Mouse (Mus musculus) G1E (cell line): ENCODE measurements at regions not wholly inside any gene's neighbourhood (a gene's known extent, or its start where the extent isn't known, plus 50 kb on each side); places are given as distances from the start of the nearest gene placed in this dataset.

Experiments
- ATAC-seq: 2 replicates; pipeline ENCODE4 v1.8.0; 2016; ENCODE audit warnings: mild to moderate bottlenecking; ENCODE audit not compliant: insufficient number of reproducible peaks, poor library complexity, low FRiP score, severe bottlenecking; ENCODE audit errors: extremely low read depth
- DNase-seq: peaks from one replicate; pipeline ENCODE4 v3.0.0; 2012; ENCODE audit warnings: low spot score
- H3K27me3 ChIP-seq: 2 replicates; pipeline ENCODE4 v1.6.1; 2012; ENCODE audit warnings: mild to moderate bottlenecking, low read length, inconsistent platforms; ENCODE audit not compliant: insufficient read depth
- H3K36me3 ChIP-seq: replicated peaks from 2 replicates; pipeline ENCODE3; 2012; ENCODE audit warnings: mild to moderate bottlenecking, inconsistent platforms
- H3K4me1 ChIP-seq: 2 replicates; pipeline ENCODE4 v1.6.1; 2012; ENCODE audit warnings: low read depth, low read length, inconsistent platforms, mixed read lengths; ENCODE audit not compliant: insufficient read depth
- H3K4me3 ChIP-seq: 2 replicates; pipeline ENCODE4 v1.5.1; 2012; ENCODE audit warnings: low read depth, mild to moderate bottlenecking, inconsistent platforms, low read length, moderate library complexity, mixed read lengths
- H3K9me3 ChIP-seq: replicated peaks from 2 replicates; pipeline ENCODE4 v1.6.1; 2012; ENCODE audit warnings: inconsistent platforms
- CTCF ChIP-seq: IDR thresholded peaks from 2 replicates; pipeline ENCODE4 v1.5.1; 2012; ENCODE audit warnings: low read depth, low read length, inconsistent platforms, mixed read lengths
- GATA1 ChIP-seq: IDR thresholded peaks from 2 replicates; pipeline ENCODE4 v1.6.1; 2012; ENCODE audit warnings: borderline replicate concordance, low read length, inconsistent platforms, mixed read lengths
- GATA2 ChIP-seq: IDR thresholded peaks from 2 replicates; pipeline ENCODE4 v1.6.1; 2012; ENCODE audit warnings: low read depth, low read length, inconsistent platforms, borderline replicate concordance
- POLR2AphosphoS5 ChIP-seq: IDR thresholded peaks from 2 replicates; pipeline ENCODE4 v1.6.1; 2012; ENCODE audit warnings: low read depth, low read length, inconsistent platforms; ENCODE audit not compliant: insufficient replicate concordance
- TAL1 ChIP-seq: conservative IDR thresholded peaks from 2 replicates; pipeline ENCODE4 v1.6.1; 2012; ENCODE audit warnings: low read depth, low read length, inconsistent platforms, mixed read lengths

- H3K36me3 ChIP-seq = no peaks in the 10 kb centered on the region
- H3K9me3 ChIP-seq = no peaks in the 10 kb centered on the region
- H3K4me3 ChIP-seq = no peak overlapping the region
- H3K4me1 ChIP-seq = no peaks in the 10 kb centered on the region
- no peak for TF ChIP-seq GATA1
- no peak for TF ChIP-seq GATA2
- TF ChIP-seq TAL1 = no peak
- TF ChIP-seq CTCF = no peak
- TF ChIP-seq POLR2AphosphoS5 = no peak
- DNase-seq = no peak
- no peak for ATAC-seq
- peaks cover 10% of the 10 kb centered on the region; the same call in 1 of the 2 replicates for H3K27me3 ChIP-seq
Measured at GRCm38 (mm10) chr19:44655719-44656118, 93.1 kb downstream of the Hif1an start.

DNA sequence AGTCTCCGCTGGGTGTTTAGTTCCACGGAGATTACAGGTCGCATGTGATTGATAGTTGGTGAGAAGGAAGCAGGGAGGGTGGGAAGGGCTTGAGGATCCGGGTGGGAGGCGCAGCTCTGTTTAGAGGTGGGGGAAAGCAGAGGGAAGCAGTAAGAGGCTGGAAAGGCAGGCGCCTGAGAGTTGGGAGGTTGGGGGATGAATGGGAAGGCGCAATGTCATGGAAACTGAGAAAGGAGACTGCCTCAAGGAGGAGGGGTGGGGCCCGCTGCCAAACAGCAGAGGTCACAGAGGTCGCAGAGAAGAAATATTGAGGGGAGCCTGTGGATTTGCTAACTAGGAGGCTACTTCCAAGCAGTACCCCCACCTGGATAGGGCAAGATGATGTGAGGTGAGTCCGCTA is 96.5 kb upstream of the Pax2 start:
- Histone ChIP-seq H3K27me3 (peaks cover 5% of the 10 kb centered on the region; the same call in 1 of the 2 replicates), H3K4me1 (no peaks in the 10 kb centered on the region), H3K36me3 (no peaks in the 10 kb centered on the region), H3K4me3 (no peak overlapping the region), H3K9me3 (no peaks in the 10 kb centered on the region)
- TF ChIP-seq CTCF = no peak
- TF ChIP-seq GATA1 = no peak
- TF ChIP-seq TAL1 = no peak
- TF ChIP-seq POLR2AphosphoS5 = no peak
- no peak for TF ChIP-seq GATA2
- ATAC-seq (no peak), DNase-seq (no peak)

DNA sequence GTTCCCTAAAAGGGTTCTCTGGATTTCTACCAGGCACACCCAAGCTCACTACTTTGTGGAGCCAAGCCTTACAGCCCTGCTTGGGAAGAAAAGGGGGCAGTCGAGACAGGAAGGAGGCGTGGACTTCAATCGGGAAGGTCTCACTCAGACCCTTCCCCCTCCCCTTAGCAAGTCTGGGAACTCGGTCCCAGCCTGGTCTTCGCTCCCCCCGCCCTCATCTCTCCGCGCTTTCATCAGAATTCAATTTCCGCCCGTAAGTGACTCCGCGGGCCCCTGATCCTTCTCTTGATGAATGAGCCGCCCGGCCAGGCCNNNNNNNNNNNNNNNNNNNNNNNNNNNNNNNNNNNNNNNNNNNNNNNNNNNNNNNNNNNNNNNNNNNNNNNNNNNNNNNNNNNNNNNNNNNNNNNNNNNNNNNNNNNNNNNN is 86.3 kb upstream of the Pax2 start:
- no peak for DNase-seq
- Histone ChIP-seq H3K36me3 (no peaks in the 10 kb centered on the region), H3K9me3 (no peaks in the 10 kb centered on the region), H3K4me1 (no peaks in the 10 kb centered on the region), H3K27me3 (peaks cover 30% of the 10 kb centered on the region), H3K4me3 (no peak overlapping the region)
- ATAC-seq = no peak
- TF ChIP-seq TAL1 (no peak), GATA1 (no peak), CTCF (no peak), GATA2 (no peak), POLR2AphosphoS5 (no peak)

DNA sequence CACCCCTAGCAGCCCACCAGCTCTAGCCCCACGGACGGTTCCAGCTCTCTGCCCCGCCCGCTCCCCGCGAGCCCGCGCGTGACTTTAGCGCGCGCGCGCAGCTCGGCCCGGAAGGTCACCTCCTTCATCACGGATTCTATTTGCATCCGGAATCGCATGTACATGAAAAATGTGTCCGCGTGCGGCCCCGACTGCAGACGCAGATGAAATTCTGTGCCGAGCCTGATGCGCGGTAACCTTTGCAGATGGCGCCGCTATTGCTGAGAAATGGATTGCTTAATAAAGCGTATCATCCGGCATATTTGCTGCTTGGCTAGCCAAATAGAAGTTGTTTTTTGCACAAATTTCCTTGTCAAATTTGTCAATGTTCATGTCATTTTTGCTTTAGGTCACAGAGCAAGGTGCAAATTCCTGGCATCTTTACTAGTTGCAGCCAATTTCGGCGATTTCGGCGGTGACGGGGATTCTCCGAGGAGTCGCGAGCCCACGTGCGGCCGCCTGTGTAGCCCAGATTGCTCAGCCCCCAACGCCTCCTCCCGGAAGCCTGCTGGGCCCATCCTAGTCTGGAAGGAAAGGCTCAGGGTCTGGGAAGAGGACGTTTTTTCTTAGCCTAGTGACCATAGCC is 81.1 kb upstream of the Pax2 start:
- Histone ChIP-seq H3K27me3 (peaks cover 21% of the 10 kb centered on the region; the same call in 1 of the 2 replicates), H3K4me3 (no peak overlapping the region), H3K4me1 (no peaks in the 10 kb centered on the region), H3K9me3 (no peaks in the 10 kb centered on the region), H3K36me3 (no peaks in the 10 kb centered on the region)
- TF ChIP-seq GATA2 (no peak), POLR2AphosphoS5 (no peak), CTCF (no peak), GATA1 (no peak), TAL1 (no peak)
- ATAC-seq = no peak
- no peak for DNase-seq

DNA sequence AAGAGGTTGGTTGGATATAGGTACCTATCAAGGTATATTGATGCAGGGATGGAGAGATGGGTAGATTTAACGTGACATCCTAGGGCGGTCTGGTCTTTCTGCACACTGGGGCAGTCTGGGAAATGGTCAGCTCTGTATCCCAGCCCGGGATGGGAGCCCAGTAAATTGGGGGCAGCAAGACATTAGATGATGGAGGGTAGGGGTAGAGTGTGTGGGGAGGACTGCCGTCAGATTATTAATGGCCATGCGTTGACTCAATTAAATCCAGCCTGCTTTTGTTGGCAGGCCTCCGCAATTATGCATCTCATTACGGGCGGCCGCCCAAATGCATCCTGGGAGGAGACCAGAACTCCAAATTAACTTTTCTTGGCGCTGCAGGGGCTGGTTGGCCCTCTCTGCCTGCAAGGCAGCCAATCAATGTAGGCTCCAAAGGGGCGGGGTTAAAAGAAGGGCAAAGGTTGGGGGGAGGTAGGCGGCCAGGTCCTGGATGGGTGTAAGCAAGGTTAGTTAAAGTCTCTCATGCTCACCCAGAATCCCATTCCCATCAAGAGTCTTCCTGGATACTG is 79.2 kb upstream of the Pax2 start:
- H3K4me3 ChIP-seq = no peak overlapping the region
- H3K27me3 ChIP-seq = peaks cover 7% of the 10 kb centered on the region; the same call in 1 of the 2 replicates
- ATAC-seq = no peak
- H3K36me3 ChIP-seq = no peaks in the 10 kb centered on the region
- TF ChIP-seq GATA1 = no peak
- no peak for TF ChIP-seq GATA2
- no peak for TF ChIP-seq CTCF
- TF ChIP-seq POLR2AphosphoS5 = no peak
- TF ChIP-seq TAL1 = no peak
- no peaks in the 10 kb centered on the region for H3K4me1 ChIP-seq
- H3K9me3 ChIP-seq = no peaks in the 10 kb centered on the region
- DNase-seq = no peak

- DNase-seq (no peak), ATAC-seq (no peak)
- Histone ChIP-seq H3K4me1 (no peaks in the 10 kb centered on the region), H3K36me3 (no peaks in the 10 kb centered on the region), H3K27me3 (peaks cover 3% of the 10 kb centered on the region; the same call in 1 of the 2 replicates), H3K9me3 (no peaks in the 10 kb centered on the region), H3K4me3 (no peak overlapping the region)
- TF ChIP-seq TAL1 (no peak), CTCF (no peak), POLR2AphosphoS5 (no peak), GATA2 (no peak), GATA1 (no peak)
Measured at GRCm38 (mm10) chr19:44677295-44677694, 78.5 kb upstream of the Pax2 start.
